Mouse (Mus musculus) hematopoietic stem cell, adult 5-6 weeks (primary cell): ENCODE data around the gene Gna12. TPM values are rescaled to one million over a fixed set of nuclear protein-coding genes. Genes with fewer than 3 reads are reported as not detected.

Experiments
- ATAC-seq, 2 experiments: fragments of 125-278 bp in 1 of 2; replicated peaks in 1 of 2; 2 replicates each; pipeline ENCODE4 v1.8.0; 2016 to 2017; ENCODE audit warnings: inconsistent platforms in 2 of 2, mild to moderate bottlenecking in 2 of 2, moderate number of reproducible peaks in 2 of 2, low read depth in 1 of 2, moderate TSS enrichment in 1 of 2; ENCODE audit not compliant: low FRiP score in 2 of 2, poor library complexity in 2 of 2, severe bottlenecking in 2 of 2, insufficient read depth in 1 of 2, low TSS enrichment in 1 of 2
- total RNA-seq: library from RNA; stranded (forward); fragments of 172-1452, 232-1000 nt; gene quantifications from 2 replicates; pipeline ENCODE4 v1.2.3, GENCODE M21; 2017

Gene Gna12
- total RNA-seq, 1 experiment from 2014 or later = 21.7 TPM

GRCm38 (mm10) chr5:140829911-140830294 is 328 bp downstream of the Gna12 start:
- ATAC-seq = no peak

GRCm38 (mm10) chr5:140829081-140829910 is 935 bp downstream of the Gna12 start:
- no peak for ATAC-seq

GRCm38 (mm10) chr5:140828363-140828762 is 1.9 kb downstream of the Gna12 start:
- ATAC-seq = no peak

GRCm38 (mm10) chr5:140827896-140828295 is 2.3 kb downstream of the Gna12 start:
- no peak for ATAC-seq

- ATAC-seq = no peak
These were observed 2.8 kb downstream of the Gna12 start for GRCm38 (mm10) chr5:140827413-140827812.

GRCm38 (mm10) chr5:140826796-140827195 is 3.4 kb downstream of the Gna12 start:
- no peak for ATAC-seq

GRCm38 (mm10) chr5:140826118-140826517 is 4.1 kb downstream of the Gna12 start:
- no peak for ATAC-seq

GRCm38 (mm10) chr5:140824126-140824525 is 6.1 kb downstream of the Gna12 start:
- ATAC-seq = no peak

GRCm38 (mm10) chr5:140823386-140823785 is 6.8 kb downstream of the Gna12 start:
- no peak for ATAC-seq

GRCm38 (mm10) chr5:140821951-140822350 is 8.3 kb downstream of the Gna12 start:
- no peak for ATAC-seq

- ATAC-seq = no peak
These were observed 9.7 kb downstream of the Gna12 start for GRCm38 (mm10) chr5:140820539-140820938.

- no peak for ATAC-seq
These were observed 10.6 kb downstream of the Gna12 start for GRCm38 (mm10) chr5:140819594-140819993.

- no peak for ATAC-seq
These were observed 11.7 kb downstream of the Gna12 start for GRCm38 (mm10) chr5:140818482-140819076.

GRCm38 (mm10) chr5:140816950-140817568 is 13.2 kb downstream of the Gna12 start:
- no peak for ATAC-seq

- ATAC-seq = no peak
These were observed 14.2 kb downstream of the Gna12 start for GRCm38 (mm10) chr5:140816008-140816407.

GRCm38 (mm10) chr5:140815059-140815728 is 15.0 kb downstream of the Gna12 start:
- no peak; a peak in 1 of 4 replicates for ATAC-seq

- peak; percentile 22 to 40; a peak in 1 of 4 replicates for ATAC-seq
These were observed 15.8 kb downstream of the Gna12 start for GRCm38 (mm10) chr5:140814403-140814802.

- no peak for ATAC-seq
These were observed 17.5 kb downstream of the Gna12 start for GRCm38 (mm10) chr5:140812699-140813098.
